Mouse (Mus musculus): ENCODE data around the gene Rmi1.
"Not testable (repeated sequence)": the region's sequence is repeated elsewhere in the genome, so short reads cannot be mapped to it uniquely, and the experiment has no call there.

Rmi1 gene

GRCm38 (mm10) chr13:58402003-58402743, at the start of gene Rmi1:
Rmi1 (plus strand) TSS chr13:58402248.
- DNase-seq (ENCODE audit: low read depth) = peak; percentile 97

DNA sequence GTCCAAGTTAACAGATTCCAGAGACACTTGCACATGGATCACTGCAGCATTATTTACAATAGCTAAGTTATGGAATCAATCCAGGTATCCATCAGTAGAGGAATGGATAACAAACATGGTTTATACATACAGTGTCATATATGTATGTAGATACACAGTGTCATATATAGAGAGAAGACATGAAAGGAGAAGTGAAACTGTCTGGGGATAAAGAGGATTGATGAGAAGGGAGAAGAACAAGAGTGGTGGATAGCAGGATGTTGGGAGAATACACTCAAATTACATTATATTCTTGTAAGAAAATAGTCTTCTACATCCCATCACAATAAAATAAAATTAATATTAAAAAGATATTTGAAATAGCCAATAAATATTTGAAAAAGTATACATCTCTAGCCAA, 49.1 kb upstream of the Rmi1 start:
- DNase-seq (ENCODE audit: low read depth) = no peak

DNA sequence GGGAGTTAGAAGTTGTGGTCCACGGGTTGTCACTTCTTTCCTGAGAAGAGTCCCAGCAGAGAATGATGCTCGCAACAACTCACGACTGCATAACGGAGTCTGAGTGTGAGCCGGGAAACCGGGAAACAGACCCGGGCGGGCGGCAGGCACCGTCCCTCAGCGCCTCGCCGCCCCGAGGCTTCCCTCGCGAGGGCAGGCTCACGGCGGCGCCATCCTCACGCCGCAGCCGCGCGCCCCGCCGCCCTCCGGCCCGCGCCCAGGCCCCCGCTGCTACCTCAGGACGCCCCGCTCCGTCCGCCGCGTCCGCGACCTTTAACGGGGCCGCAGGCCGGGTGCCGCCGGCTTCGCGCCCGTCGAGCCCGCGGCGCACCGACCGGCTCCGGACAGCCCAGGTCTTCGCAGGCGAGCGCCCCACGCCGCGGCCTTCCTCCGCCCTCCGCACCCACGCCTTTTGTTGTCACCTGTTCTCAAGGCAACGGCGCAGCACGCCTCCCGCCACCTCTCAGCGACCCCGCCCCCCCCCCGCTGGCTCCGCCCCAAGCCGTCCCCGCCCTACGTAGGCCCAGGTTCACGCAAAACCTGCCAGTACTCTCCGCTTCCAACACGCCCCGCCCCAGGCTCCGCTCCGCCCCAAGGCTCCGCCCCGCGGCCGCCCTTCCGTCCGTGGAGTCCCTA, 43.3 kb upstream of the Rmi1 start, which contains the start of gene Kif27:
Kif27 (minus strand) TSS at position 494 of the 675 bp plus-strand sequence.
- peak; percentile 80 for DNase-seq (ENCODE audit: low read depth)

DNA sequence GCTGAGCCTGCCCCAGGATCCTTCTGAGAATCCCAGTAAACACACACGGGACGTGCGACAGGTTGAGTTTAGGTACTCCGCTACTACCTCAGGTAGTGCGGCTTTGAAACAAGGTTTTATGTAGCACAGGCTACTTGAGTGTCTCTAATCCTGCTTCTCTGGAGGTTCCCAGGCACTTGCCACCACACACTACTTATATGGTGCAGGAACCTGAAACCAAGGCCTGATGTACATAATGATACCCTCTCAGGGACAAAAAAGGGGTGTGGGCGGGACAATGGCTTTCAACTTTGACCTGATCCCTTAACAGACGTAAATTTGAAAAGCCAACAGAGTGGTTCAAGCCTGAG, 42.8 kb upstream of the Rmi1 start:
- DNase-seq (ENCODE audit: low read depth) = peak; percentile 8

GRCm38 (mm10) chr13:58364353-58365175, 37.5 kb upstream of the Rmi1 start:
- DNase-seq (ENCODE audit: low read depth) = no peak

DNA sequence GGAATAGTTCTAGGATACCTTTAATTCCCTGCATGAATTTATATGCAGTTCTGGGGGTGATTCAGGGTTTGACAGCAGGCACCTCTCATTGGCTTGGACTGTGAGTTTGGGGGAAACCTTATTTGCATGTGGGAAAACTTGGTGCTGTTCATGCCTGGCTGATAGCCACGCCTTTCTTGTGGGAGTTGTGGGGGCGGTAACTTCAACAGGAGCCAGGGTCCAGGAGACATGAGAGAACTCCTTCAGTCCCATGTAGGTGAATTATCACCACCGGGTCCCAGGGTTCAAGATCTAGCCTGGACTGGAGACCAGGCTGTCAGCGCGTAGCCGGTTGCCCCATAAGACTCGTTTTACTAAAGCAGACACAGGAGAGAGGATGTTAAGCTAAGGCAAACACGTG, 36.9 kb upstream of the Rmi1 start:
- not testable (repeated sequence) for DNase-seq (ENCODE audit: low read depth)

DNA sequence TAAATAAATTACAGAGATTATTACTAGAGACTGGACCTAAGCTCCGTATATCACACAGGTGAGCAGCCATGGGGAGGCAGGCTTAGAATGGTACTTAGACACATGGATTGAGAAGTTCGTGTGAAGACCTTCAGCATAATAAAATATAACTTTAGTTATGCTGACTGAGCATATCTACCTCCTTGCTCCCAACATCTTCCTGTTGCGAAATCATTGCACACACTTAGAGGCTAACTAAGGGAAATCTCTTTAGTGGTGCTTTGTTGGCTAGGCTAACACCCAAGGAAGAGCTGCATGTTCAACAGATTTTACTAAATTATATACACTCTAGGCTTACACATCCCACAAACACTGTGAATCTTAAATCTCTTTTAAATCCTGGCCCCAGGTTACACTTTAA, 35.7 kb upstream of the Rmi1 start:
- DNase-seq (ENCODE audit: low read depth) = no peak

GRCm38 (mm10) chr13:58367641-58368040, 34.4 kb upstream of the Rmi1 start:
- DNase-seq (ENCODE audit: low read depth) = no peak

- no peak for DNase-seq (ENCODE audit: low read depth)
Measured at GRCm38 (mm10) chr13:58368835-58369234, 33.2 kb upstream of the Rmi1 start.

DNA sequence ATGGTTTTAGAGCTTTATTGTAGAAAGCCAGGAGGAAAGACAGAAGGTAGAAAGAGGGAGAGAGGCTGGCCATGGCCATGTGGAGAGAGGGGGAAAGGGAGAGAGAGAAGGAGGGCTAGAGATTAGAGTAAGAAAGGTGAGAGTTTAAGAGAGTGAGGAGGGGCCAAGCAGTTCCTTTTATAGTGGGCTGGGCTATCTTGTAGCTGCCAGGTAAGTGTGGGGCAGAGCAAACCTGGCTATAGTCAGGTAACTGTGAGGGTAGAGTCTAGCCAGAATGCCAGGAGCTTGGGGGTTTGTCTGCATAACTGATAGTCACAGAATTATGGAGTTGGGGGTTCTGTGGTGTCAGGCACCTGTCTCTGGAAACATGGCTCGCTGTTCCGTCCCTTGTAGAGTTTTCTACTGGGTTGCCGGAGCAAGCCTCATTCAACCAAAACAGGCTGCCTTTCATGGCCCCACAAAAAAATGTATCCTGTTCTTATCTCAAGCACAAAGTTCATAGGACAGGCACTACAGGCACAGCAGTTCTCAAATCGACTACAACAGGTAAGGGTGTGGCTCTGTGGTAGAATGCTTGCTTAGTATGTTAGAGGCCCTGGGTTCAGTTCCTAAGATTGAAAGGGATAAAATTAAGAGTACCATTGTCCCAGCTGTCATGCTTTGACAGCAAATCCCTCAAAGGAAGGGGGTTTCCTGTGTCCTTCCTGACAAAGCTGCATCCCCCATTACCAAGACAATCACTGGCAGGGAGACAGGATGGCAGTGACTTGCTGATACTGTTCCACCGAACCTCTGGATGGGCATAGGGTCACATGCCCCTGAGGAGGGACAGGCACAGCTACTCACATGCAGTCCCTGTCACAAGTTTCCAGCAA, 29.5 kb upstream of the Rmi1 start:
- no peak for DNase-seq (ENCODE audit: low read depth)

DNA sequence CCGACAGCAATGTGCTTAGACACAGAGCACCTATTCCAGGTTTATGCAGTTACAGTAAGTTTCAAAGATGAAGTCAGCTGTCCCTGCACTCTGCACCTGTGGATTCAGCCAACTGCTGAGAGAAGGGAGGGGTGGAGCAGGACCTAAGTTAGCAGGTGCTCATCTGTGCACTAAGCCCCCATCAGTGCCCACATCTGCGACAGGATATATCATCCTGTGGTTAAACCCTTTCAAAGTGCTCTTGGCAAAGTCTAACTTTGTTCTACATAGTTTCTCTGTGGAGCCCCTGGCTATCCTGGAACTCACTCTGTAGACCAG, 28.9 kb upstream of the Rmi1 start:
- DNase-seq (ENCODE audit: low read depth) = no peak

DNA sequence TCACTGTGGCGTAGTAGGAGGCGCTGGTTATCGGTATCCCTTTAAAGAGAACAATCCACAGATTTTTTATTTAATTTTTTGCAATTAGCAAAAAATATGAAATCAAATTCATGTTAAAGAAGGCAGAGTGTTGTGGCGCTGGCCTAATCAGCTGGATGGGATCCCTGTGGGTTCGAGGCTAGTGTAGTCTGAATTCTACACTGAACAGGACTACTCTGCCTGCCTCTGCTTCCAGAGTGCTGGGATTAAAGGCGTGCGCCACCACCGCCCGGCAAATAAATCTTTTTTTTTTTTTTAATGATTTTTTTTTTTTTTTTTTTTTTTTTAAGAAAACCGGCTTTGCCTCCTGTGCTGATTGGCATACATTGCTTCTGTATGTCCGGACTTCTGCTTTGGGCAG, 17.7 kb upstream of the Rmi1 start:
- no peak for DNase-seq (ENCODE audit: low read depth)

- no peak for DNase-seq (ENCODE audit: low read depth)
Measured at GRCm38 (mm10) chr13:58384779-58385546, 17.1 kb upstream of the Rmi1 start, which contains the start of gene 2210016F16Rik. 2210016F16Rik (minus strand) TSS chr13:58385225.

DNA sequence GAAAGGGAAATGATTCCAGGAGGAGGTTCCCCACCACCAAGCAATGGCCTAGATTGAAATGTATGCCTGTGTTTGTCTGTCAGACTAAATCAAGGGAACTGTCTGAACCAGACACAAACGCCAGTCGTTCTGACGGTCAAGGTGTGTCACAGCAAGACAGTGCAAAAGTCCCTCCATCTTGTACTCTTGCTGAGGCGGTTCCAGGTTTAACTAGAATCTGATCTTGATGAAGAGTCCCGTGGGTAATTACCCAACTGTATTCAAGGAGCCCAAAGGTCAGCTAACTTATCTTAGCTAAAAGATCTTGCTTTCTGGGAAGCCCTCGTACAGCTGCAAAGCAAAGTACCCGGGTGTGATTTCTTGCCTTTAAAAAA, 16.5 kb upstream of the Rmi1 start:
- no peak for DNase-seq (ENCODE audit: low read depth)

DNA sequence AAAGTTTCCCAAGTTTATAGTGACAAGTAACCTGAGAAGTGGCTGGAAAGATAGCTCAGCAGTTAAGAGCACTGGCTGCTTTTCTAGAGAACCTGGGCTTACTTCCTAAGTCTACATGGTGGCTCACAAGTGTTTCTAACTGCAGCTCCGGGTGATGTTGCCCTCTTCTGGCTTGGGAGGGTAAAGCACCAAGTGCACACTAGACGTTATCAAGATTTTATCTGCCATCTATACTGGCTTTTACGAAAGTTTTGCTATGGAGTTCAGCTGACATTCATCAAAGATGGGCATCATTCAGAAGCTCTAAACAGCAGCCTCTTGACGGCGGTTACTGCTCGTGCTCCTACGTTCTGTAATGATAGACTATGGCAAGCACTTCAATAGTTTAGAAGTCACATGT, 14.1 kb upstream of the Rmi1 start:
- DNase-seq (ENCODE audit: low read depth) = peak; percentile 62

- no peak for DNase-seq (ENCODE audit: low read depth)
Measured at GRCm38 (mm10) chr13:58388379-58388778, 13.7 kb upstream of the Rmi1 start.

DNA sequence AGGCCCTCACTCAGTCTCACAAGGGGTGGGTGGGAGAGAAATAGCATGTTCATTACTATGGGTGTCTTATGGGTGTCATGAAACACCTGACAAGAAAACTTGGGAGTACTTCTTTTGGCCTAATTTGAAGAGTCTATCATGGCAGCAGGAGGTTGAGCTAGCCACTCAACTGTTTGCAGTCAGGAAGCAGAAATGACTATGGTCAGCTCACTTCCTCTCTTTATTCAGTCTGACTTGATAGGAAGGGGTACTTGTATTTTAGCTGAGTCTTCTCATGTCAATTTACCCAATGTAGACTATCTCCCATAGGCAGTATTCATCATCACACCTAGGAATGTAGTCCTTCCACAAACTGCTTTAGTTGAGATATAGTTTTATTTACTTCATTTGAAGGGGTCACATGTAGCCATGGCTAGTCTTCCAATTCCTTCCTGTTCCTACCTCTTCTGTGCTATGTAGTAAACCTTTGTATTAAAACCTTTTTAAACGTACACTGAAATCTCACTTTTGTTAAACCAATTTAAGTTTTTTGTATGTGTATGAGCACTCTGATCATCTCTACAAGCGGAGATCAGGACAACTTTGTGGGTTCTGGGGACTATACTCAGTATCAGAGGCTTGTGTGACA, 12.6 kb upstream of the Rmi1 start:
- DNase-seq (ENCODE audit: low read depth) = no peak

GRCm38 (mm10) chr13:58394392-58394791, 7.7 kb upstream of the Rmi1 start:
- DNase-seq (ENCODE audit: low read depth) = not testable (repeated sequence)

DNA sequence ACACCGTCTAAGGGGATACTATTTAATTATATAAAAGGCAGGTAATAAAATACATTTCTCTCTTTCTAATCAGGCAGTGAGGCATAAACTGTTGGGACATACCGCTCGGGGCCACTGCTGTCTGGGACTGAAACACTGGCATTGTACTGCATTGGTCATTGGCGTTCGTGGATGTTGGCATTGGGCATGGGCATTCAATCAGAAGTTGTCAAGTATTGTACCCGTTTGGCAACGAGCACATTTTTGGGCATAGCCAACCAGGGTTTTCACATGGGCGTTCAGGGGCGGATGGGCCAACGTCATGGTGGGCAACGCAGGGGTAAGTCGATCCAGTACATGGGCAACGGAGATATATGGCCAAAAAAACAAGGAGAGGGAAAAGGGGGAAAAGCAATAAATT, 4.4 kb upstream of the Rmi1 start:
- no peak for DNase-seq (ENCODE audit: low read depth)

GRCm38 (mm10) chr13:58400576-58400975, 1.5 kb upstream of the Rmi1 start:
- no peak for DNase-seq (ENCODE audit: low read depth)
